Mouse (Mus musculus) erythroblast, embryonic 14.5 days (primary cell): ENCODE measurements around the gene Pcp2.

ENCODE experiments used
- GATA1 ChIP-seq: IDR thresholded peaks from 2 replicates; pipeline ENCODE4 v1.6.1; 2012; ENCODE audit warnings: low read length, inconsistent platforms, mixed read lengths
- TAL1 ChIP-seq: IDR thresholded peaks from 3 replicates; pipeline ENCODE4 v1.6.1; 2012; ENCODE audit warnings: low read length, inconsistent platforms, mixed read lengths

- TF ChIP-seq GATA1 (no peak), TAL1 (no peak)
Observed at GRCm38 (mm10) chr8:3599219-3599618, 26.1 kb downstream of the Pcp2 start.
